Mouse (Mus musculus) layer of hippocampus, adult 18-20 months (tissue): ENCODE measurements around the gene Hmcn1. TPM values are rescaled to one million over a fixed set of nuclear protein-coding genes. Genes with fewer than 3 reads are reported as not detected.

ENCODE experiments used
- DNase-seq, 2 experiments: peaks; one replicate each; pipeline ENCODE4 v3.0.0; 2022; ENCODE audit warnings: low spot score in 2 of 2
- total RNA-seq, 2 experiments: library from RNA; stranded (reverse); gene quantifications; 2 replicates each; pipeline ENCODE4 v1.2.3; 2021

The Hmcn1 gene
- total RNA-seq, 2 experiments from 2014 or later: 1.5 to 2.1 TPM

- DNase-seq: no peak
Measured at GRCm38 (mm10) chr1:150798651-150799050, 194.6 kb downstream of the Hmcn1 start.

- no peak for DNase-seq
Measured at GRCm38 (mm10) chr1:150786746-150787145, 206.5 kb downstream of the Hmcn1 start.

GRCm38 (mm10) chr1:150783070-150783842 is 210.0 kb downstream of the Hmcn1 start:
- DNase-seq: no peak

GRCm38 (mm10) chr1:150779902-150780301 is 213.3 kb downstream of the Hmcn1 start:
- DNase-seq: peak in 1 of 2 experiments; percentile 7

- DNase-seq: no peak
Measured at GRCm38 (mm10) chr1:150776741-150777140, 216.5 kb downstream of the Hmcn1 start.

GRCm38 (mm10) chr1:150775742-150776141 is 217.5 kb downstream of the Hmcn1 start:
- DNase-seq: no peak

GRCm38 (mm10) chr1:150772958-150773357 is 220.3 kb downstream of the Hmcn1 start:
- DNase-seq: no peak

- no peak for DNase-seq
Measured at GRCm38 (mm10) chr1:150770948-150771521, 222.2 kb downstream of the Hmcn1 start.

- no peak for DNase-seq
Measured at GRCm38 (mm10) chr1:150769836-150770235, 223.4 kb downstream of the Hmcn1 start.

- no peak for DNase-seq
Measured at GRCm38 (mm10) chr1:150761678-150762077, 231.6 kb downstream of the Hmcn1 start.

GRCm38 (mm10) chr1:150760801-150761331 is 232.4 kb downstream of the Hmcn1 start:
- no peak for DNase-seq

GRCm38 (mm10) chr1:150759476-150760079 is 233.7 kb downstream of the Hmcn1 start:
- DNase-seq: no peak

GRCm38 (mm10) chr1:150753920-150754319 is 239.3 kb downstream of the Hmcn1 start:
- DNase-seq: no peak

- no peak for DNase-seq
Measured at GRCm38 (mm10) chr1:150748783-150749182, 244.5 kb downstream of the Hmcn1 start.

- no peak for DNase-seq
Measured at GRCm38 (mm10) chr1:150747771-150748170, 245.5 kb downstream of the Hmcn1 start.

GRCm38 (mm10) chr1:150743097-150743843 is 250.0 kb downstream of the Hmcn1 start:
- no peak for DNase-seq

- DNase-seq: no peak
Measured at GRCm38 (mm10) chr1:150742376-150743087, 250.7 kb downstream of the Hmcn1 start.

- DNase-seq: no peak
Measured at GRCm38 (mm10) chr1:150711438-150711837, 281.8 kb downstream of the Hmcn1 start.

GRCm38 (mm10) chr1:150706502-150706901 is 286.7 kb downstream of the Hmcn1 start:
- no peak for DNase-seq

- DNase-seq: no peak
Measured at GRCm38 (mm10) chr1:150697749-150698148, 295.5 kb downstream of the Hmcn1 start.

- no peak for DNase-seq
Measured at GRCm38 (mm10) chr1:150682044-150682443, 311.2 kb downstream of the Hmcn1 start.
